Mouse (Mus musculus) hindbrain, embryonic 13.5 days (tissue): ENCODE results near the gene 1810010H24Rik. TPM values are rescaled to one million over a fixed set of nuclear protein-coding genes. Genes with fewer than 3 reads are reported as not detected.

Experiments
- ATAC-seq: fragments of 200-750 bp; cut with Nextera tagmentation; 2 replicates; pipeline ENCODE4 v1.8.0; 2017; ENCODE audit warnings: moderate TSS enrichment; ENCODE audit not compliant: low FRiP score
- H3K27ac ChIP-seq: fragments of 300-500 bp; sonication (generic); 2 replicates; pipeline ENCODE4 v1.5.1; 2015; ENCODE audit warnings: inconsistent platforms, mild to moderate bottlenecking, moderate library complexity
- H3K27me3 ChIP-seq: fragments of 300-500 bp; sonication (generic); 2 replicates; pipeline ENCODE4 v1.6.1; 2015; ENCODE audit warnings: mild to moderate bottlenecking, inconsistent platforms
- H3K36me3 ChIP-seq: fragments of 300-500 bp; sonication (generic); 2 replicates; pipeline ENCODE4 v1.6.1; 2015; ENCODE audit warnings: mild to moderate bottlenecking, inconsistent platforms
- H3K4me1 ChIP-seq: fragments of 300-500 bp; sonication (generic); replicated peaks from 2 replicates; pipeline ENCODE4 v1.6.1; 2015; ENCODE audit warnings: inconsistent platforms
- H3K4me2 ChIP-seq: fragments of 300-500 bp; sonication (generic); 2 replicates; pipeline ENCODE4 v1.6.1; 2015; ENCODE audit warnings: inconsistent platforms, mild to moderate bottlenecking, moderate library complexity
- H3K4me3 ChIP-seq: fragments of 300-500 bp; sonication (generic); 2 replicates; pipeline ENCODE4 v1.5.1; 2015; ENCODE audit warnings: mild to moderate bottlenecking, inconsistent platforms
- H3K9ac ChIP-seq: fragments of 300-500 bp; sonication (generic); 2 replicates; pipeline ENCODE4 v1.6.1; 2015; ENCODE audit warnings: mild to moderate bottlenecking, inconsistent platforms
- H3K9me3 ChIP-seq: fragments of 300-500 bp; sonication (generic); 2 replicates; pipeline ENCODE4 v1.6.1; 2016; ENCODE audit warnings: inconsistent platforms
- WGBS: fragments of 180-500 bp; shearing (Covaris S2); methylation state at CpG from one replicate; pipeline ENCODE4 v1.1.7; 2015; 5-methylcytosine and 5-hydroxymethylcytosine counted together
- polyA plus RNA-seq: library from polyadenylated mRNA; unstranded; fragments of >200 nt; fragmentation: Nextera tagmentation; extraction: Ambion mirVana; gene quantifications from 2 replicates; pipeline ENCODE4 v1.2.1, GENCODE M21; 2015

1810010H24Rik gene
- polyA plus RNA-seq, 1 experiment from 2014 or later, result 5.6 TPM

- Histone ChIP-seq H3K4me2 (peak within 1 kb of the TSS; percentile 76), H3K36me3 (peaks cover 29% of the 10 kb centered on the region), H3K9ac (peak within 1 kb of the TSS; percentile 83), H3K9me3 (no peaks in the 10 kb centered on the region), H3K4me3 (peak within 1 kb of the TSS; percentile 97), H3K27me3 (no peaks in the 10 kb centered on the region), H3K4me1 (peaks cover 19% of the 10 kb centered on the region), H3K27ac (peak within 1 kb of the TSS; percentile 90)
- under 1% methylated on average over 61 of the region's 62 CpGs for WGBS
- peak; percentile 95 for ATAC-seq
Measured at GRCm38 (mm10) chr11:106999151-106999948, 26.1 kb upstream of the 1810010H24Rik start, which contains the start of gene Kpna2. Kpna2 (minus strand) TSS chr11:106999541.

- H3K4me2 ChIP-seq, result peak overlapping the region; percentile 56
Measured at GRCm38 (mm10) chr11:106999949-107000513, 25.4 kb upstream of the 1810010H24Rik start.

GRCm38 (mm10) chr11:107001760-107002675 is 23.5 kb upstream of the 1810010H24Rik start:
- no peak for ATAC-seq
- no peaks in the 10 kb centered on the region for H3K27me3 ChIP-seq
- 0 out of 2 replicates have a peak, but pooled peaks cover 3% of the 10 kb centered on the region for H3K36me3 ChIP-seq
- H3K27ac ChIP-seq, result no peak overlapping the region
- no peak overlapping the region for H3K4me2 ChIP-seq
- H3K4me1 ChIP-seq, result peaks cover 15% of the 10 kb centered on the region
- 43% methylated on average over 8 of the region's 8 CpGs for WGBS
- no peak overlapping the region for H3K9ac ChIP-seq
- H3K4me3 ChIP-seq, result no peak overlapping the region
- no peaks in the 10 kb centered on the region for H3K9me3 ChIP-seq

More at GRCm38 (mm10) chr11:106999949-107000513, 25.4 kb upstream of the 1810010H24Rik start:
- H3K9me3 ChIP-seq, result no peaks in the 10 kb centered on the region
- no peaks in the 10 kb centered on the region for H3K27me3 ChIP-seq
- WGBS, result 83% methylated on average over 9 of the region's 9 CpGs
- peak overlapping the region; percentile 90 for H3K27ac ChIP-seq
- peaks cover 22% of the 10 kb centered on the region for H3K36me3 ChIP-seq
- peak overlapping the region; percentile 69 for H3K9ac ChIP-seq
- no peak for ATAC-seq
- H3K4me1 ChIP-seq, result peaks cover 19% of the 10 kb centered on the region
- H3K4me3 ChIP-seq, result peak overlapping the region; percentile 97

- ATAC-seq, result no peak
Measured at GRCm38 (mm10) chr11:107005538-107005937, 19.9 kb upstream of the 1810010H24Rik start.

GRCm38 (mm10) chr11:107010447-107010846 is 15.0 kb upstream of the 1810010H24Rik start:
- 94% methylated on average over 3 of the region's 3 CpGs for WGBS
- no peaks in the 10 kb centered on the region for H3K36me3 ChIP-seq
- H3K27me3 ChIP-seq, result no peaks in the 10 kb centered on the region
- H3K9ac ChIP-seq, result no peak overlapping the region
- no peak overlapping the region for H3K4me3 ChIP-seq
- H3K4me1 ChIP-seq, result peaks cover 9% of the 10 kb centered on the region
- no peak overlapping the region for H3K27ac ChIP-seq
- no peak for ATAC-seq
- H3K4me2 ChIP-seq, result no peak overlapping the region
- H3K9me3 ChIP-seq, result no peaks in the 10 kb centered on the region

More at GRCm38 (mm10) chr11:107005538-107005937, 19.9 kb upstream of the 1810010H24Rik start:
- 91% methylated on average over 1 of the region's 1 CpGs for WGBS
- H3K36me3 ChIP-seq, result no peaks in the 10 kb centered on the region
- H3K9ac ChIP-seq, result no peak overlapping the region
- H3K27me3 ChIP-seq, result no peaks in the 10 kb centered on the region
- H3K4me2 ChIP-seq, result no peak overlapping the region
- H3K4me1 ChIP-seq, result no peaks in the 10 kb centered on the region
- H3K4me3 ChIP-seq, result no peak overlapping the region
- H3K27ac ChIP-seq, result no peak overlapping the region
- H3K9me3 ChIP-seq, result no peaks in the 10 kb centered on the region

DNA sequence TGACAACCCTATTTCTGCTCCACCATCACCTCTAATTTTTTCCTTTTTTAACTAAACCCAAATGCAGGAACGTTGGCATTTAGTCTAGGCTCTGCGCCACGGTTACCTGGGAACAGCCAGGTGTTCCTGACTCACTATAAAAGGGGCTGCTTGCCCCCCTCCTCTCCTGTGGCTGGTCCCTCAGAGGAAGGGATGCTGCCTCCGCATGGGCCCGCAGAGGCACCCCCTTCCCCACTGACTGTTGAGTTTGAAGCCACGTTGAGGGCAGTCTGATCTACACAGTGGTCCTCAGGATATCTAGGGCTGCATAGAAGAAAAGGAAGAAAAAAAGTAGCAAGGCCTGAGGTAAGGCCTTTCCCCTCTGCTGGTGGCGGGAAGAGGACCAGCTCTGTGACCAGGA is 14.3 kb upstream of the 1810010H24Rik start:
- Histone ChIP-seq H3K4me1 (peaks cover 9% of the 10 kb centered on the region), H3K27ac (no peak overlapping the region), H3K9me3 (no peaks in the 10 kb centered on the region), H3K4me3 (no peak overlapping the region), H3K36me3 (no peaks in the 10 kb centered on the region), H3K27me3 (no peaks in the 10 kb centered on the region), H3K4me2 (no peak overlapping the region), H3K9ac (peak overlapping the region; percentile 82; the same call in 1 of the 2 replicates)
- no peak for ATAC-seq
- WGBS, result 76% methylated on average over 7 of the region's 7 CpGs

- no peaks in the 10 kb centered on the region for H3K27me3 ChIP-seq
- WGBS, result 42% methylated on average over 18 of the region's 18 CpGs
- peak overlapping the region; percentile 60 for H3K4me2 ChIP-seq
- ATAC-seq, result no peak
- peak overlapping the region; percentile 94 for H3K27ac ChIP-seq
- H3K9me3 ChIP-seq, result no peaks in the 10 kb centered on the region
- no peaks in the 10 kb centered on the region for H3K36me3 ChIP-seq
- H3K9ac ChIP-seq, result peak overlapping the region; percentile 82
- peaks cover 9% of the 10 kb centered on the region for H3K4me1 ChIP-seq
- peak overlapping the region; percentile 61 for H3K4me3 ChIP-seq
Measured at GRCm38 (mm10) chr11:107011669-107012323, 13.7 kb upstream of the 1810010H24Rik start.

DNA sequence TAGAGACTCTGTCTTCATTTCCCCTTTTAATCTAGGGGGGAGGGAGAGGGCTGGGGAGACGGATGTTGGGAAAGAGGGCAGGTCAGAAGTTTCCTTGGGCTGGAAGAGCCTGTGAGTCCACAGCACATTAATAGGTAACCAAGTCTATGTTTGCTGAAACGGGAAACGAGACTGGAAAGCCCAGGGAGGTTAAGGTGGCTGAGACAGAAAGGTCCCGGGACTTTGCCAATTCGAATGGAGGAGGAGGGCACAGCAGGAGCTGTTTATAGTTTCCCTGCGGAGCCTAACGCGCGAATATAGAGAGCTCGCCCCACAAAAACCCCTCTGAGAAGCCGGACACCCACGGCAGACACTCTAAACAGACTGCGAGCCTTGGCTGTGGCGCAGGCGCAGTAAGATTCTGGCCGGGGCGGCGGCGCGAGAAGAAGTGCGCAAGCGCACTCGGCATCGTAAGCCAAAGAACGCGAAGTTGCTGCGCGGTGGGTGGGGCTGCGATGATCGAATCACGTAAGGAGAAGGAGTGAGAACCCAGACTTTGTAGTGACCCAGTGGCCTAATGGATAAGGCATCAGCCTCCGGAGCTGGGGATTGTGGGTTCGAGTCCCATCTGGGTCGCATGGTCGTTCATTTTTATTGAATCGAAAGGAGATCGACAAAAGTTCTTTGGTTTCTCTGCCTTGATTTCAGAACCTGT is 13.0 kb upstream of the 1810010H24Rik start:
- Histone ChIP-seq H3K4me3 (peak overlapping the region; percentile 61), H3K27ac (peak overlapping the region; percentile 94), H3K36me3 (no peaks in the 10 kb centered on the region), H3K4me1 (peaks cover 9% of the 10 kb centered on the region), H3K4me2 (peak overlapping the region; percentile 60), H3K9ac (peak overlapping the region; percentile 82), H3K27me3 (no peaks in the 10 kb centered on the region), H3K9me3 (no peaks in the 10 kb centered on the region)
- under 1% methylated on average over 37 of the region's 37 CpGs for WGBS
- peak; percentile 96 for ATAC-seq

GRCm38 (mm10) chr11:107014020-107014585 is 11.4 kb upstream of the 1810010H24Rik start:
- no peak overlapping the region for H3K4me3 ChIP-seq
- H3K27me3 ChIP-seq, result no peaks in the 10 kb centered on the region
- no peak overlapping the region for H3K4me2 ChIP-seq
- no peak for ATAC-seq
- H3K27ac ChIP-seq, result no peak overlapping the region
- H3K4me1 ChIP-seq, result peaks cover 9% of the 10 kb centered on the region
- WGBS, result 76% methylated on average over 11 of the region's 11 CpGs
- H3K9me3 ChIP-seq, result no peaks in the 10 kb centered on the region
- H3K36me3 ChIP-seq, result no peaks in the 10 kb centered on the region
- no peak overlapping the region for H3K9ac ChIP-seq

GRCm38 (mm10) chr11:107014597-107015309 is 10.7 kb upstream of the 1810010H24Rik start:
- H3K36me3 ChIP-seq, result no peaks in the 10 kb centered on the region
- peaks cover 9% of the 10 kb centered on the region for H3K4me1 ChIP-seq
- no peak overlapping the region for H3K27ac ChIP-seq
- H3K9me3 ChIP-seq, result no peaks in the 10 kb centered on the region
- H3K9ac ChIP-seq, result no peak overlapping the region
- no peak overlapping the region for H3K4me3 ChIP-seq
- ATAC-seq, result no peak
- H3K27me3 ChIP-seq, result no peaks in the 10 kb centered on the region
- no peak overlapping the region for H3K4me2 ChIP-seq
- WGBS, result 51% methylated on average over 14 of the region's 14 CpGs
